Mouse (Mus musculus) liver, embryonic 12.5 days (tissue): ENCODE results near the gene Nsmce4a. TPM values are rescaled to one million over a fixed set of nuclear protein-coding genes. Genes with fewer than 3 reads are reported as not detected.
"Not testable (repeated sequence)": the region's sequence is repeated elsewhere in the genome, so short reads cannot be mapped to it uniquely, and the experiment has no call there.

Experiments used
- ATAC-seq: fragments of 200-750 bp; cut with Nextera tagmentation; 2 replicates; pipeline ENCODE4 v1.8.0; 2017; ENCODE audit warnings: moderate number of reproducible peaks, mild to moderate bottlenecking, moderate library complexity
- H3K27ac ChIP-seq: fragments of 300-500 bp; sonication (generic); 2 replicates; pipeline ENCODE4 v1.5.1; 2016; ENCODE audit warnings: mild to moderate bottlenecking
- H3K27me3 ChIP-seq: fragments of 300-500 bp; sonication (generic); replicated peaks from 2 replicates; pipeline ENCODE4 v1.6.1; 2016; ENCODE audit warnings: mild to moderate bottlenecking, moderate library complexity
- H3K36me3 ChIP-seq: fragments of 300-500 bp; sonication (generic); 2 replicates; pipeline ENCODE4 v1.6.1; 2016; ENCODE audit warnings: mild to moderate bottlenecking, moderate library complexity
- H3K4me1 ChIP-seq: fragments of 300-500 bp; sonication (generic); 2 replicates; pipeline ENCODE4 v1.6.1; 2016
- H3K4me2 ChIP-seq: fragments of 300-500 bp; sonication (generic); 2 replicates; pipeline ENCODE4 v1.6.1; 2016; ENCODE audit warnings: mild to moderate bottlenecking, moderate library complexity
- H3K4me3 ChIP-seq: fragments of 300-500 bp; sonication (generic); 2 replicates; pipeline ENCODE4 v1.5.1; 2016; ENCODE audit warnings: mild to moderate bottlenecking, moderate library complexity
- H3K9ac ChIP-seq: fragments of 300-500 bp; sonication (generic); 2 replicates; pipeline ENCODE4 v1.6.1; 2016; ENCODE audit warnings: mild to moderate bottlenecking, moderate library complexity
- H3K9me3 ChIP-seq: fragments of 300-500 bp; sonication (generic); replicated peaks from 2 replicates; pipeline ENCODE4 v1.6.1; 2016; ENCODE audit warnings: mild to moderate bottlenecking, moderate library complexity
- WGBS: fragments of 180-500 bp; shearing (Covaris S2); methylation state at CpG from one replicate; pipeline ENCODE4 v1.1.7; 2016; ENCODE audit not compliant: insufficient replicate concordance; 5-methylcytosine and 5-hydroxymethylcytosine counted together
- polyA plus RNA-seq: library from polyadenylated mRNA; unstranded; fragments of >200 nt; fragmentation: Nextera tagmentation; extraction: Ambion mirVana; gene quantifications from 2 replicates; pipeline ENCODE4 v1.2.1, GENCODE M21; 2016

Nsmce4a gene
- polyA plus RNA-seq, 1 experiment from 2014 or later = 141 TPM

- Histone ChIP-seq H3K27me3 (no peaks in the 10 kb centered on the region), H3K4me2 (no peak overlapping the region), H3K4me3 (no peak overlapping the region), H3K27ac (no peak overlapping the region), H3K4me1 (no peaks in the 10 kb centered on the region), H3K36me3 (no peaks in the 10 kb centered on the region), H3K9ac (no peak overlapping the region), H3K9me3 (no peaks in the 10 kb centered on the region)
- 50% methylated on average over 6 of the region's 6 CpGs for WGBS
- ATAC-seq = no peak
Observed at GRCm38 (mm10) chr7:130597546-130597945, 24.6 kb upstream of the Nsmce4a start.

GRCm38 (mm10) chr7:130596079-130596855 lies 23.3 kb upstream of the Nsmce4a start:
- H3K27ac ChIP-seq, H3K9ac ChIP-seq, H3K4me1 ChIP-seq, H3K36me3 ChIP-seq, H3K4me3 ChIP-seq, H3K27me3 ChIP-seq, ATAC-seq, H3K4me2 ChIP-seq, H3K9me3 ChIP-seq: not testable (repeated sequence)
- 49% methylated on average over 9 of the region's 19 CpGs for WGBS

DNA sequence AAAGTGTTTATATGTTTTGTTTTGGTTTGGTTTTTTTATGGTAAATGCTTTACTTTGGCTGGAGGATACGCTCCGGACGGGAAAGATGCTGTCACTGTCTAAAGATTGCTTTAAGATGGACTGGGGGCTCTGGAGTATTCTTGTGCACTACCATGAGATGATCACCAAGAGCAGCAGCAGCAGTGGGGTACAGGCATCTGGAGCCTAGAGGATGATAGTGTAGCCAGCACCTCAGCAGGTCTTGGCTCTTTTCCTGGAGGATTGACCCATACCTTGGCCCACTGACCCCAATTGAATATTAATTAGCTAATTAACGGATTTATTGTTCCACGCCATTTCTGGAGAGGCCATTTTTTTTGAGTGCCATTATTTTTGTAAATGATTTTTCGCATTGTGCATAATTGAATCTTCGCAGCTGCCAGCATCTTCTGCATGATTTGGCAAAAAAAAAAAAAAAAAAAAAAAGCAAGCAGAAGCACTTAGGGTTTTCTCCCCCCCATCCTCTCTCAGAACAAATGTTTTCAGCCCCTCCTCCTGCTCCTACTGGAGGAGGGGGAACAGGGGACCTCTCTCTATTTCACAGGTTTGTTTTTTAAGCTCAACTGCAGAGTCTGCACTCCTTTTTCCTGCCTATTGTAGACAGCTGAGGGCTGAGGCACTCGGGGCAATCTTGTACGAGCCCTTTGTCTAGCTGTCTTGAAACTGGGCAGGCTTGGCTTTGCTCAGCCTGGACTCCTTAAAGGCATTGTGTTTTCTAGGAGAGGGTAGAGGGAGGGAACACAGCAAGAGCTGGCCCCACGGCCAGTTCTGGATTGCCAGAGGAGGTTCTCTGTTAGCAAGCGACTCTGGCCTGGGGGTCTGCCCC lies 20.7 kb upstream of the Nsmce4a start:
- not testable (repeated sequence) for H3K9me3 ChIP-seq, H3K27ac ChIP-seq, H3K9ac ChIP-seq, H3K36me3 ChIP-seq, H3K4me2 ChIP-seq, H3K4me1 ChIP-seq, ATAC-seq, H3K4me3 ChIP-seq, H3K27me3 ChIP-seq
- 66% methylated on average over 8 of the region's 11 CpGs for WGBS

GRCm38 (mm10) chr7:130592975-130593374 lies 20.1 kb upstream of the Nsmce4a start:
- H3K36me3 ChIP-seq, H3K27ac ChIP-seq, H3K4me3 ChIP-seq, H3K4me2 ChIP-seq, H3K27me3 ChIP-seq, H3K4me1 ChIP-seq, H3K9me3 ChIP-seq, H3K9ac ChIP-seq: not testable (repeated sequence)
- no CpG with 5 or more reads among the region's 11 CpGs for WGBS
- 0 out of 2 replicates have a peak, but pooled peaks have one; percentile 36 for ATAC-seq

- H3K4me3 ChIP-seq = no peak overlapping the region
- no peaks in the 10 kb centered on the region for H3K4me1 ChIP-seq
- H3K27me3 ChIP-seq = no peaks in the 10 kb centered on the region
- no peak overlapping the region for H3K9ac ChIP-seq
- WGBS = 44% methylated on average over 8 of the region's 8 CpGs
- no peaks in the 10 kb centered on the region for H3K9me3 ChIP-seq
- no peaks in the 10 kb centered on the region for H3K36me3 ChIP-seq
- no peak overlapping the region for H3K4me2 ChIP-seq
- H3K27ac ChIP-seq = no peak overlapping the region
- no peak for ATAC-seq
Observed at GRCm38 (mm10) chr7:130590845-130591437, 18.0 kb upstream of the Nsmce4a start.

DNA sequence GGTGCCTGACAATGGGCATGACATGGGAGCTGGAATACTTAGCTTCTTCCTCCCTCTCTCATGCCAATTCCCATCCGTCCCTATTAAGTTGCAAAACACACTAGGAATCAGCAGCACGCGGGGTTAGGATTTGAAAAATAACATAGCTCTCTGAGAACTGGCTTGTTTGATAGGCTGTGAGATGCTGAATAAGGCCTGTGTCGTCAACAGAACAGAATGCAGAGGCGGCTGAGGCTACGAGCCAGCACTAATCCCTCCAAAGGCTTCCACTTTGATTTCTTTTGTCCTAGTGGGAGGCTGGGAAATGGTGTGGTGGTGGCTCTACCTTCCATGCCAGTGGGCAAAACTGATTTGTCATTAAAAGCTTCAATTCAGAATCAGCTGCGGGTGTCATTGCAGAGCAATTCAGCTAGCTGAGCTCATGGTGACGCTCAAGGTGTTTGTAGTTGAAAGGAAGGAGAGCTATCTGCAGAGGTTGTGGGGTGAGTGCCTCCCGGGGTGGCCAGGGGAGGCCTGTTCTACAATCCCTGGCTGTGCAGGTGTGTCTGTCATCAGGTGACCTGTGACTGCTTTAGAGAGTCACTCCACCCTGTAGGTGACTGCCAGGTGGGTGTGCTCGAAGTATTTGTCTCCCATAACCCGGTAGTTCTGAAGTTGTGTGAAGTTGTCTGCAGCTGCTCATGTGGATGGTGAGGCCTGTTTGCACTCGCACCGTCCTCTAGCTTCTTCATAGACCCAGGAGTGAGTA lies 17.3 kb upstream of the Nsmce4a start:
- Histone ChIP-seq H3K9me3 (no peaks in the 10 kb centered on the region), H3K4me2 (no peak overlapping the region), H3K36me3 (no peaks in the 10 kb centered on the region), H3K4me1 (no peaks in the 10 kb centered on the region), H3K27me3 (no peaks in the 10 kb centered on the region), H3K27ac (no peak overlapping the region), H3K4me3 (no peak overlapping the region), H3K9ac (no peak overlapping the region)
- ATAC-seq = no peak
- WGBS = 66% methylated on average over 13 of the region's 13 CpGs

DNA sequence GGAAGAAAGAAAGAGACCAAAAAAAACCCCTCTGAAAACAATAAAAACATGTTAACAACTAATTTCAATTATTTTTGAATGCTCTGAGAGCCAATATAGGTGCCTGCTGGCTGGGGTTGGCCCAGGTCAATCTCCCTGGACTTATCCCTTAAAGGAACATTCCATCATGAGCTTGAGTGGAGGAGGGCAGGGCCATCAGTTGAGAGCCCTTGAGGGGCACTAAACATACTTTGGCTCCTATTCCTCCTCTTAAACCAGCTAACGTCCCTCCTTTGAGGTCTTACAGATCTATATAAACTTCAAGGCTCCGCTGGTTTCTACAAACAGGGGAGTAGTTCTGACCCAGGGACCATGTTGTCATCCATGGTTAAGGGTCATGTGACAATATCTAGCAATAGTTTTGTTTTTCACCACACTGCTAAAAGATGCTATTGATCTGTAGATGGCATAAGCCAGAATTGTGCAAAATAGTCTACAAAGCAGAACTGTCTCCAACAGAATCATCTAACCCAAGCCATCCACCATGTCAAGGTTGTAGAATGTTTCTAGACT lies 13.7 kb upstream of the Nsmce4a start:
- no peak for ATAC-seq
- Histone ChIP-seq H3K4me3 (no peak overlapping the region), H3K4me2 (no peak overlapping the region), H3K4me1 (no peaks in the 10 kb centered on the region), H3K27me3 (0 out of 2 replicates have a peak, but pooled peaks cover 3% of the 10 kb centered on the region), H3K27ac (no peak overlapping the region), H3K9ac (no peak overlapping the region), H3K9me3 (no peaks in the 10 kb centered on the region), H3K36me3 (no peaks in the 10 kb centered on the region)
- 70% methylated on average over 2 of the region's 2 CpGs for WGBS

DNA sequence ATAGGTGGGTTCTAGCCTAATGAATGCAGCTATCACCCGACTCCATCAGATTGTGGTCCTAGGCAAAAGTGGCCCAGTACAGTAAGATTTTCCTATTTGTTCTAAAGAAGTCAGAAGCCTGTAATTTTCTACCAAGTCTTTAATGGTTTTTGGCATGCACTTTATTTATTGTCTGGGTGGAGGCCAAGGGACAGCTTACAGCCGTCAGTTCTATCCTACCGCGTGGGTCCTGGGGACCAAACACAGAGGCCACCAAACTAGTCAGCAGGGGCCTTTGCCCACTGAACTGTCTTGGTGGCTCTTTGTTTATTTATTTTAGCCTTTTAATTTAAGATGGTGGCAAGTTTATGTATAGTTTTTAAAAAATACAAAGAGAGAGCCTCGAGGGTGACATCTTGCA lies 5.7 kb upstream of the Nsmce4a start:
- H3K4me3 ChIP-seq = no peak overlapping the region
- peaks cover 3% of the 10 kb centered on the region; the same call in 1 of the 2 replicates for H3K4me1 ChIP-seq
- ATAC-seq = no peak
- H3K36me3 ChIP-seq = no peaks in the 10 kb centered on the region
- no peak overlapping the region for H3K9ac ChIP-seq
- H3K27ac ChIP-seq = no peak overlapping the region
- H3K27me3 ChIP-seq = 0 out of 2 replicates have a peak, but pooled peaks cover 5% of the 10 kb centered on the region
- no peak overlapping the region for H3K4me2 ChIP-seq
- no peaks in the 10 kb centered on the region for H3K9me3 ChIP-seq
- WGBS = 78% methylated on average over 5 of the region's 5 CpGs

DNA sequence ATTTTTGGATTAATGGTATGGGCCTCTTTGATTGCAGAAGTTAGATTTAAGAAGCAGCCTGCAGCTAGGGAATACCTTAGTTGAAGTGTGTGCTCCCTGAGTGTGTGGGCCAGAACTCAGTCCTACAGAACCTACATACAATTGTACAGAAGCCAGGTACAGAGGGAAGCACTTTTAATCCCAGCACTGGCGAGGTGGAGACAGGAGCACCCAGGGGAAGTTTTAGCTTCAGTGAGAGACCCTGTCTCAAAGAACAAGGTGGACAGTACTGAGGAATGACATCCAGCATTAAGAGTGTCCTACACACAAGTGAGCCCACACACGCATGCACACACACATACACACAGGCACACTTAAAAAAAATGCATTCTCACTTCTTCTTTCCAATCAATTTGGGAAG lies 5.1 kb upstream of the Nsmce4a start:
- WGBS = 83% methylated on average over 2 of the region's 2 CpGs
- no peaks in the 10 kb centered on the region for H3K9me3 ChIP-seq
- H3K4me1 ChIP-seq = peaks cover 3% of the 10 kb centered on the region; the same call in 1 of the 2 replicates
- ATAC-seq = no peak
- H3K4me2 ChIP-seq = no peak overlapping the region
- H3K27me3 ChIP-seq = 0 out of 2 replicates have a peak, but pooled peaks cover 5% of the 10 kb centered on the region
- no peak overlapping the region for H3K4me3 ChIP-seq
- H3K36me3 ChIP-seq = no peaks in the 10 kb centered on the region
- H3K27ac ChIP-seq = no peak overlapping the region
- no peak overlapping the region for H3K9ac ChIP-seq

GRCm38 (mm10) chr7:130577388-130578003 lies 4.6 kb upstream of the Nsmce4a start, which contains the start of gene Tacc2:
Gene Tacc2, plus strand, starts transcription at chr7:130577438.
- 20% methylated on average over 15 of the region's 15 CpGs for WGBS
- peak within 1 kb of the TSS; percentile 18; the same call in 1 of the 2 replicates for H3K4me3 ChIP-seq
- no peaks in the 10 kb centered on the region for H3K36me3 ChIP-seq
- peak within 1 kb of the TSS; percentile 52 for H3K4me2 ChIP-seq
- no peaks in the 10 kb centered on the region for H3K9me3 ChIP-seq
- no peak within 1 kb of the TSS for H3K9ac ChIP-seq
- peaks cover 3% of the 10 kb centered on the region; the same call in 1 of the 2 replicates for H3K4me1 ChIP-seq
- 0 out of 2 replicates have a peak, but pooled peaks cover 5% of the 10 kb centered on the region for H3K27me3 ChIP-seq
- no peak for ATAC-seq
- H3K27ac ChIP-seq = no peak within 1 kb of the TSS

DNA sequence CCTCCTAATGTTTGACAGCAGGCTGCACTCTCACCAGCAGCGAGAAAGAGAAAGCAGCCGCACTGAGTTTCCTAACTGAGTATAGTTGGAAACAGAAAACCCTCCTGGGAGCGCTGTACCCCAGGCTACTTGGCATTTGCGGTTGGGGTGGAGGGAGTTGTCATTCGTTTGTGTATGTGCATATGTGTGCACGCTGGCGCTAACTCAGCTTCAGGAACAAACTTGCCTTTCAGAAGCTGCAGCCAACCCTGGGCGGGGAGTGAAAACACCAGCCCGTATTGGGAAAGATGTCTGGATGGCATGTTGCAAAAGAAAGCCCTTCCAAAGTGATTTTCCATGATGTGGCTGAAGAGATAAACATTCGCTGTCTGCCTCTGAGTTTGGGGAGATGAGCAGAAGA lies 4.1 kb upstream of the Nsmce4a start:
- peak overlapping the region; percentile 18; the same call in 1 of the 2 replicates for H3K4me3 ChIP-seq
- H3K27ac ChIP-seq = no peak overlapping the region
- H3K9ac ChIP-seq = no peak overlapping the region
- H3K9me3 ChIP-seq = no peaks in the 10 kb centered on the region
- WGBS = 12% methylated on average over 10 of the region's 10 CpGs
- peak overlapping the region; percentile 52 for H3K4me2 ChIP-seq
- ATAC-seq = no peak
- no peaks in the 10 kb centered on the region for H3K36me3 ChIP-seq
- peaks cover 3% of the 10 kb centered on the region; the same call in 1 of the 2 replicates for H3K4me1 ChIP-seq
- 0 out of 2 replicates have a peak, but pooled peaks cover 5% of the 10 kb centered on the region for H3K27me3 ChIP-seq
